Mouse (Mus musculus) brain, embryonic 14.5 days (tissue): ENCODE results near the gene Fbxo21.

Experiments
- CTCF ChIP-seq: fragments of 200-500 bp; IDR thresholded peaks from 2 replicates; pipeline ENCODE4 v1.5.1; 2012; ENCODE audit warnings: inconsistent platforms, mild to moderate bottlenecking, moderate library complexity, borderline replicate concordance; ENCODE audit not compliant: insufficient read depth, insufficient read length; ENCODE audit errors: extremely low read depth
- POLR2A ChIP-seq: fragments of 200-500 bp; IDR thresholded peaks from 2 replicates; pipeline ENCODE4 v1.6.1; 2012; ENCODE audit warnings: mild to moderate bottlenecking, inconsistent platforms, borderline replicate concordance; ENCODE audit not compliant: poor library complexity, insufficient read depth, insufficient read length, severe bottlenecking; ENCODE audit errors: extremely low read depth

DNA sequence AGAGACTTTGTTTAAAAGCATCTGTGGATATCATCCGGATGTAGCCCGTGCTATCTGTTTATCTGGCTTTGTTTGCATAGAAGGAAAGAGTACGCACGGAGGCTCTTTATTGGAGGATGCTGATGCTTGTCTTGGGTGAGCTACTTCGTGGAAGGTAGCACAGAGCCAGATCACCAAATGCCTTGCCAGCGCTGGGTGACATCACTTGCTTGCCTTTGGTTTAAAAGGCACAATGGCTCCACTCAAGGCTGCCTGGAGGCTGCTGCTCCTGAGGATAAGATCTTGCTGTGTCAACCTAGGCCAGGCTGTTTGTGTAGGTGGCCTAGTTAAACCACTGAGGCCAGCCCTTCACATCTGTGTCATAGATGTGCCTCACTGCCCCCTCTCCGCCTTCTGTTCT is 34.3 kb downstream of the Fbxo21 start:
- TF ChIP-seq CTCF (no peak), POLR2A (no peak)
